Mouse (Mus musculus) c-Kit-positive CD71-positive TER-119-negative erythroid progenitor cells, embryonic 14.5 days (primary cell): ENCODE results near the gene Cmya5.
"Not testable (repeated sequence)": the region's sequence is repeated elsewhere in the genome, so short reads cannot be mapped to it uniquely, and the experiment has no call there.

ENCODE experiments used
- DNase-seq: peaks from one replicate; pipeline ENCODE4 v3.0.0-alpha.2; 2013; ENCODE audit warnings: low read depth

Cmya5 gene

DNA sequence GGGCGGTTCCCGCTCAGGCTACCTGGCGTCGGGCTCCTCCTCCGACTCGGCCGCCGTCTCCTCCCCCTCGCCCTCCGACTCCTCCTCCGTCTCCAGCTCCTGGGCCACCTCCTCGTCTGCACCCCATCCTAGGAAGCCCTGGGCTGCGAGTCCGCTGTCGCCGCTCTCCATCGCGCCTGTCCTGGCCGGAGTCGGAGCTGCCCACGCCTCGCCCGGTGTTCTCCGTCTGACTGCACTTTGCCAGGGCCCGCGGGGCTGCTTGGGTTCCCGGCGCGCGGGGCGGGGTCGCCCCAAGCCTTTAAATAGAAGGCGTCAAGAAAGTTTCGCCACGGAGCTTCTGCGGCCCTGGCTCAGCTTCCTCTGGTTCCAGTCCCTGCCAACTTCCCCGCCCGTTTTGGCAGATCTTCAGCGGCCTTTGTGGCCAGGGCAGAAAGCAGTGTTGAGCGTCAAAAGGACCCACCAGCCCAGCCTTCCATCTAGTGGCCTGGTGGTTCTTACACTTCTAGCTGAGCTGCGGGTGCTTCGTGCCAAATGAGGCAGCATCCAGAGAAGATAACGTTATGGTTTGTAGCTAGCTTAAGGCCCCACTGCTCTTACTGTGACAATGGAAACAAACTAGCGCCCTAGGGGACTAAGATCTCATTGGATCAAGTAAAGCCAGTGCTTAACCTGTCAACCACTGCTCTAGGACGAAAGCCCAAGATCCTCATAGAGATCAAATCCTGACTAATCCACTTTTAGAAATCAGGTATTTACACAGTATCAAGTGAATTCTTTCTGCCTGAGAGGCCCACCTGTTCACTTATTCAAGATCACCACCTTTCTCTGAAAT lies at the start of gene Cmya5:
Gene Cmya5, minus strand, starts transcription at position 389 of the 832 bp plus-strand sequence.
- no peak for DNase-seq

DNA sequence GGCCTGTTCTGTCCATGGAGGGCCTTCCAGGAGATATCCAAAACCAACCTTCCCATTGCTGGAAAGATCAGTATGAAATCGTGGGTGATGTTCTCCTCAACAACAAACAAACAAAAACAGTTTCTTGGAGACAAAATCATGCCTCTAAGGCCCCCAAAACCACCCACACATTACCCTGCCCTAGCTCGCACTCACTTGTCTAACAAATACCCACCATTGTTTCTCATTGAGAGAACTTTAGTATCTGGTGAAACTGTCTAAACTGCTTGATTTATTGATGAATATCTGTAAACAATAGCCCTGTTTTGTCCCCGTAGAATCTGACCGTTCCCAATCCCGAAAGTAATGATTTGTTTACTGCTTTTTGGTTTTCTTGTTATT lies 48.1 kb upstream of the Cmya5 start:
- no peak for DNase-seq

DNA sequence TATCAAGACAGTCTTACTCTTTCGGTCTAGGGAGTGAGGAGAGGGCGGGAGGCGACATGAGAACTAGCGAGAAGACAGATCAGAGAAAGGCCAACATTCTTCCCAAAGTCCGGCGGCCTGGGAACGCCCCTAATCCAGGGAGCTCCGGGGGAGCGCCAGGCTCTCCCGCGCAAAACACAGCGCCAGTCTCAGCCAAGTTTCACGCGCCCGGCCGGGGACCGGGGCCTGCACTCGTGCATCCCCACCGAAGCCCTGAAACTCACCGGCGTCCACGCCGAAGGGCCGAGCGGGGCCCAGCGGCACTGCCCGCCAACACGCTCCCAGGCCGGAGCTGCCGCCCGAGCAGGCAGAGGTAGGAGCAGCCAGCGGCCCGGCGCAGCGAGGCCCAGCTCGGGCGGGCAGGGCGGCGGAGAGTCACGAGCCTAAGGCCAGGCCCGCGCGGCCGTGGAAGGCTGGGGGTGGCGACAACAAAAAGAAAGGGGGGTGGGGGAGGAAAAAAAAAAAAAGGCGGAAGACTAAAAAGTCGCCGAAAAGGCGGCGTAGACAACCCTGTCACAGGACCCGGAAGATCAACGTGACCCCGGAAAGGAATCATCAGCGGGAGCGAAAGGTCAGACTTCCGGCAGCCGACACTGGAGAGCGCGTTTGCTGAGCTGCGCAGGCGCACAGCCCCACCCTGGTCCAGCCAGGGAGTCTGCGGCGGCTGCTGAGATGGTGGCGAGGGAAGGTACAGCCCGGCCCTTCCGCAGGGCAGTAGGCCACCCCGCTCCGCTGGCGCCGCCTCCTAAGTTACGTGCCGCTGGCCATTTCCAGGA lies 47.5 kb upstream of the Cmya5 start, which contains the start of gene Tent2:
Gene Tent2, minus strand, starts transcription at position 555 of the 815 bp plus-strand sequence.
- peak; percentile 92 for DNase-seq

DNA sequence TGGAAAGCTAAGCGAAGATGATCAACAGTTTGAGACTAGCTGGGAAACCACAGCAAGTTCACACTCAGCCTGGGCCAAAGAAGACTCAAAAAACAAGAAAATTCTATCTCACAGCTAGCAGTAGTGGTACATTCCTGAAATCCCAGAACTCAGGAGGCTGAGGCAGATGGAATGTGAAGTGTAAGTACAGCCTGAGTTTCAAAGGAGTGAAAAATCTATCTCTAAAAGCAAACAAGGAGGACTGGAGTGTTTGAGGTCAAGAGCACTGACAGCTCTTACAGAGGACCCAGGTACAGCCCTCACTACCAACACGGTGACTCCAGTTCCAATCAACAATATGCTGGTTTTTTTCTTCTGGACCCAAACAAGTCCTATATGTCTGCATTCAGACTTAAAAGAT lies 44.9 kb upstream of the Cmya5 start:
- no peak for DNase-seq

DNA sequence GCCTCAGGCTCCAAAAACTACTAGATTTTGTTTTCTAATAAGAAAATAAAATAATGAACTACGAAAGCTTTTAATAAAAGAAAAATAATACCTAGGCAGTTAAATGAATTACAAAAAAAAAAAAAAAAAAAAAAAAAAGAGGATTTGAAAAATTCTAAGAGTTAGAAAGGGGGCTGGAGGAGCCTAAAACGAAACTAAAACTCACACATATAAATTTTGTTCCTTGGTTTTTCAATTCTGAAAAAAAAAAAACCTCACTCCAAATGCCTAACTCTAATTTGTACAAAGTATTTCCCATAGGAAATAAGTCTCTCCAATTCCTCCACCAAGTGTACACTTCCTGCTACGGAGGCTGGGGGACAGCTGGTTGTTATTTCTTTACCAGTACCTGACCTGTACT lies 44.2 kb upstream of the Cmya5 start:
- no peak for DNase-seq

DNA sequence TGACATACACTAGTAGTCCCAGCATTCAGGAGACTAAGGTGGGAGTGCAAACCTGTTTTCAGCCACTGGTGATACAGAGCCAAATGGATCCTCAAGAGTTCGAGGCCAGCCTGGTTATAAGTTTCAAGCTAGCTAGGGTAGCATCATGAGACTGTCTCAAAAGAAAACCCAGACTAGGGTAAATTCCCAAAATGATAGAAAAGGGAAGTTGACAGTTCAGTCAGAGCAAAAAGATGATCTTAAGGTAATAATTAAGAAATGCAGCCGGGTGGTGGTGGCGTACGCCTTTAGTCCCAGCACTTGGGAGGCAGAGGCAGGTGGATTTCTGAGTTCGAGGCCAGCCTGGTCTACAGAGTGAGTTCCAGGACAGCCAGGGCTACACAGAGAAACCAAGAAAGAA lies 43.3 kb upstream of the Cmya5 start:
- DNase-seq = not testable (repeated sequence)

DNA sequence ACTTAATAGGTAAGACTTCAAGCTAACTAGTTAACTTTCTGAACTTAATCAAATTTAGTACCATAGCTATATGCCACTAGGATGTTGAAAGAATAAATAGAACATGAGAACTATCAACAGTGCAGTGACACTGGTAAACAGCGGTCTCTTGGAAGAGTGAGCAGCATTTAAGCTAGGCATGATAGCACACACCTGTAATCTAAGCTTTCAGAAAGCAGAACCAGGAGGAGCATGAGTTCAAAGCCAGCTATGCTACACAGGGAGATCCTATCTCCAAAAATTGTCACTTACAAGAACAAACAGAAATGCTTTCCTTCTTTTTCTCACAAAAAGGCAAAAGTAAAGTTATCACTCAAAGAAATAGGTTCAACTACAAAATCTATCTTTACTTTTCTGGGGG lies 35.8 kb upstream of the Cmya5 start:
- DNase-seq = no peak

DNA sequence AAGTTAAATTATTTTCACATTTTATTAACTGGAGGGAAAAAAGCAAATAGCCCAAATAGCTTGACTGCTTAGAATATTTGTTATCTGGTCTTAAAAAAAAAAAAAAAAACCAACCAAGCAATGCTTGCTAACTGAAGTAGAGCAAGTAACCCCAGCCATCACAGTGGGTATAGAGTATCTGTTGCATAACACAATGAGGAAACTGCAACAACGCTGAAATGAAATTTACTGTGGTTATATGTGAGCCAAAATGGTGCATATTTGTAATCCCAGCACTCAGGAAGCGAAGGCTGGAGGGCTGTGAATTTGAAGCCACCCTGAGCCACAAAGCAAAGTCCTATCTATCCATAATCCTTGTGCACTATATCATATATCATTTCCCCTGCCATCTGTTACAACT lies 35.0 kb upstream of the Cmya5 start:
- no peak for DNase-seq

DNA sequence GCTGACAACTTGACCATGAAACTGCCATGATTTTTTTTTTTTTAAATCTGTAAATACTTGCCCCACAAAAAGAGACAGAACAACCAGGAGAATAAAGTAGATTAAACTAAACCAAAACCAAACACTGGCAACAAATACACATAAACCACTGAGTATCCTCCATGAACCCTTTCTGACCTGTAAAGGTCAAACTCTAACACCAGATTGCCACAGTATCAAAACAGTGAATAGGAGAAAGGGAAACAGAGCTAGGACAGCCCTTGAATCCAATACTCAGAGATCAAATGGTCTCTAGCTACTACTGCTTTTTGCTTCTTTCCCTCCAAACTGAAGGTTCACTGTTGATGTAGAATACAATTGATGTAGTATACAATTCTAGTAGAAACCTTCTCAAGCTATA lies 33.0 kb upstream of the Cmya5 start:
- DNase-seq = no peak

DNA sequence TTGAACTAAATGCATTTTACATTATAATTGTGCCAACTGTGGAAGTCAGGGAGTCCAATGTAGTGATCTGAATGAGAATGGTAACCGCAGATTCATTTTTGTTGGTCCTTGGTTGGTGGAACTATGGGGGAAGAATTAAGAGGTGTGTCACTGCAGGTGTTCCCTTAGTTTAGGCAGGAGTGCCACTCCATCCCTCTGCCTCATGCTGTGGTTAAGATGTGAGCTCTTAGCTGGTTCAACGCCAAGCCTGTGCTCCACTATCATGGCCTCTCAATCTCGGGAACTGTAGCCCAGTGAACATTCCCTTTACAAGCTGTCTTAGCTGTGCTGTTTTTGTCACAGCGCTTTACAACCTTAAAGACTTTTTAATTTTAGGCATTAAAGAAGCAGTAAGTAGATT lies 18.8 kb upstream of the Cmya5 start:
- DNase-seq = no peak

DNA sequence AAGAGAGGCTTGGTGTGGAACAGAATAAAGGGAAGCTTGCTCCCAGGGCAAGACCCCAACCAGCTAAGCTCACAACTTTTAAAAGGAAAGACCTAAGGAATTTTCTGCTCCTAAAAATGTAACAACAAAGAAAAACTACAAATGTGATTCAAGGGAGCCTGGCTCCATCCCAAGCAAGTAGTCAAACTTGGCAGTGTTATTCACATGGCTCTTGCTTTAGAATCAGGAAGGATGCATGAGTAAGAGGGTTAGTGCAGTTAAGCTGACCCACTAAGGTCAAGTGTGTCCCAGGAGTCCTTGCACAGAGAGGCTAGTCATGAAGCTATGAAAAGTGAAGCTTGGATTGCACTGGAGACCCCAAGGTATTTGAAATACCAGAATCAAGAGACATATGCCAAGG lies 17.9 kb upstream of the Cmya5 start:
- no peak for DNase-seq

DNA sequence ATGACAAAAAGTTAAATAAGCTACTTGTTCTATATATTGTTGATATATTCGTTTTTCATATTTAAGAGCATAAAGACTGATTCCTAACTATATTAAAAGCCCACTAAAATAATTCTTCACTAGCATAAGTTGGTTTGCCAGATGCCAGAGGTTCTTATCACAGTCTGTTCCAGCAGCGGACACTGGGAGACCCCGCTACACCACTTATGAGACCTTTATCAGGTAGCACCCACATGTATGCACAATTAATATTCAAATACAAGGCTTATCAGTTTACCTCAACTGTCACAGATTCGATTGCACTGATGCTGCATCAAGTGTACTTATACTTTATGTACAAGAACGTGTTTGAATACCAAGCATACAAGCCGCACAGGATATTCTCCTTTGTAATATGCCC lies 13.7 kb upstream of the Cmya5 start:
- no peak for DNase-seq

DNA sequence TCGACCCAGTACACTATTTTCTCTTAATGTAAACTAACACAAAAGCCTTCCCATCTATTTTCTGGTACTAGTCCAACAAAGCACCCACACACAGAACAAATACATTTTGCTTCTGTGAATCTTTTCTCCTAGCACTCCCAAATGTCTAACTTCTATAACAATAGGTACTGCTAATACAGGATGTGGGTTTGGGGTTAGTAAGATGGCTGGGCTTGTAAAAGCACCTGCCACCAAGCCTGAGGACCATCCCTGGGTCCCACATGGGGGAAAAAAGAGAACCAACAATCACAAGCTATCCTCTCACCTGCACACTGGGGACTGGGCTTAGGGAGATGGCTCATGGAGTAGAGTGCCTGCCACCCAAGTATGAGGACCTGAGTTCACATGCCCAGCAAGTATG lies 8.8 kb upstream of the Cmya5 start:
- no peak for DNase-seq

DNA sequence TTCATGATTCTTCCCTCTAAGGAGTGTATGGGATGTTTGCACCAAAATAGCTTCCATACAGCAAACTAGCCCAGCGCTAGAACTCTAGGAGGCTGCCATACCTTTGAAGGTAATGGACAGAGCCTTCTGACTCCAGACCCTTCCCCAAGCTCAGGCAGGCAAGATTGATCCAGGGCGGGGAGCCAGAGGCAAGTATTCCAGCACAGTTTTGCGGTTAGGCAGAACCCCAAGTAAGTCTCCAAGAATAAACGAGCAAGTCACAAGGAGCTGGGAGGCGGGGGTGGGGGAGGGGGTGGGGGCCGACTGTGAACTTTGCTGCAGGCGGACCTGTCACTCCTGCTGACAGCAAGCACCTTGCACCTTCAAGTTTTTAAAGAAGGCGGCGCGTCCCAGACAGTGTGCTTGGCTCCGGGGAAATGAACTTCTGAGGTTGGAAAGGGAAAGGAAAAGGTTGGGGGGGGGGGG lies 673 bp downstream of the Cmya5 start:
- no peak for DNase-seq

DNA sequence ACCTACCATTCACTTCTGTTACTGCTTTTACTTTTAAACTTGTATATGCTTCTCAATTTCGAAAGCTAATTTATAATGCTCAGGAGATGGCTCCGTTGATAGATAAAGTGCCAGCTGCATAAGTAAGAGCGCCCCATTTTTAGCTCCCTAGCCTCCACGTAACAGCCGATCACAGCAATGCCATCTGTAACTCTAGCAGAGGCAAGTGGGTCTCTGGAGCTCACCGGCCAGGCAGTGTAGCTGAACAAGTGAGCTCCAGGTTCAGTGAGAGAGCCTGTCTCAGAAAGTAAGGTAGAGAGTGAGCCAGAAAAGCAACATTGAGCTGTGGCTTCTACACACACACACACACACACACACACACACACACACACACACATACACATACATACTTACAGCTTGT lies 3.3 kb downstream of the Cmya5 start:
- DNase-seq = no peak

DNA sequence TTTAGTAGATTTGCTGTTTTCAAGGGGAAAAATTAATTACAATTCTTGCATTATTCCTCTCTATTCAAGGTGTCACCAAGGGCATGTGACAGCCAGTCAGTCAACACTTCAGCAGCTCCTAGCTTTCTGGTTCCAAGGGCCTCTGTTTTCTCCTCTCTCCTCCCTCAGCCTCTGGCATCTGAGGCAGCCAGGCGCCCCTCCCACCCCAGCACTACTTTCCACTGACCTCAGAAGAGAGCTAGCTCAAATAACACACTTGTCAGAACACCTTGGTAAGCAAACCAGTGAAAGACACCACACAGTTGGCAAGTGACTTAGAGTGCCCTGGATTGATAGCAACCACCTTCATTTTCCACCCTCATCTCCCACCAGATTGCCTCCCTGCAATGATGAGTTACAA lies 6.5 kb downstream of the Cmya5 start:
- no peak for DNase-seq

DNA sequence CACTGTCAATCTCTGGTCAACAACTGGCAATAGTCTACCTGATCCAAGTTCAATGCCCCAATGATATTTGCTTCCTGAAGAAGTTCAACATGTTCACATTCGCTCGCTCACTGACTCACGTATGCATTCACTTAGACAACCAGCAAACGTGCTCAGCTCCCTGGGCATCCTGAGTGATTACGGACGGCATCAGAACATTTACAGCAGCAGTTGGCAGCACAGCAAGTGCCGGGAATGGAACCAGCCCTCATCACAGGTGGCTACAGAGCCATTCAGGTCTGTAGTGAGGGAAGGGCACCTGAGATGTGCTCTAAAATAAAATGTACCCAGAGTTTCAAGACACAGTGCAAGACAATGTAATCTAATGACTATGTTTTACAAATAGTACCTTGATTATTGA lies 7.4 kb downstream of the Cmya5 start:
- DNase-seq = no peak

DNA sequence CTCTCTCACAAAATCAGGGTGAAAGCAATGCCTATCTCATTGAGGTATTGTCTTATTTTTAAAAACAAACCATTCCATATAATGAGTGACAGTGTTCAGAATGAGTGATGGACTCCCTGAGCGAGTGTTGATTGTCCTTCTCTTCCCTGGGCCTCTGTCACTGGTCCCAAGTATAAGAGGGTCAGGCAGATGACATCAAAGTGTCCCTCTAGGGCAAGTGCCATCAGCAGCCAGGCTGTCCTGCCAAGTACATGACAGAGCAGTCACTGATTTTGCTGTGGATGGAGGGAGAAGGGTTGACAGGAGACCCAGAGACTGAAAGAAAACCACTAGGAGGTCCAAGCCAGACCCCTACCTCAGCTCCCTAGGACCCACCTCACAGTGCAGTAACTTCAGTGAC lies 8.3 kb downstream of the Cmya5 start:
- DNase-seq = no peak

DNA sequence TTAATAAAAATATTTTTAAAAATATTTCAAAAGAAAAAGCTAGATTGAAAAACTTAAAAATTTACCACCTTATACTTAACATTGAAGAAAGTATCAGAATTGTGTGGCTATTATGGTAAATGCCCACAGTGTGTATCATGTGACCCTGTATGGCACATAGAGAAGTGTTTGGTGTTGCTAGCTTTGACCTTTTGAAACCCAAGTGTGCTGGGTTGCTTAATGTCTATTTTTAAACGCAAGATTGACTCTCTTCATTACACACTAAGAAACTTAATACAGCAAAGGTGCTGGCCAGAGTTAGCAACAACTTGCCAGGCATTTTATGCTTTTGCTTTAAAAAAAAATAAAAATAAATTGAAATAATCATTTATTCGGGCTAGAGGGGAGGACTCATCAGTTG lies 9.0 kb downstream of the Cmya5 start:
- no peak for DNase-seq

DNA sequence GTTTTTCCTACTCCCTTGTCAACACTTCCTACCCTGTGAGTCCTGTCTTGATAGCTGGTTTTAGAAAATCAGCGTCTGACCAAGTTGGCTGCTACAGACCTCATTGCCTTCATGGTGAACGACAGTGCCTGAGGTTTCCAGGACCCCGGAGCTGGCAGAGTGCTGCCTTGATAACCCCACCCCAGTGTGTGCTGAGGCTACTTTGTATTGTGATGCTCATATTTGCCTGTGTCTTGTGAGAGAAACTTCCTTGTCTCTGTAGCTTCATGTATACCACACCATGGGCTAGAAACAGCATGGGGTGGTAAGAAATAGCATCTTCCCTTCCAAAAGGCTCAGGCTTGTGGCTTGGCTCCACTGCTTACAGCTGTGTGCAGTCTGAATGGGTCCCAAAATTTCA lies 13.8 kb downstream of the Cmya5 start:
- DNase-seq = no peak

DNA sequence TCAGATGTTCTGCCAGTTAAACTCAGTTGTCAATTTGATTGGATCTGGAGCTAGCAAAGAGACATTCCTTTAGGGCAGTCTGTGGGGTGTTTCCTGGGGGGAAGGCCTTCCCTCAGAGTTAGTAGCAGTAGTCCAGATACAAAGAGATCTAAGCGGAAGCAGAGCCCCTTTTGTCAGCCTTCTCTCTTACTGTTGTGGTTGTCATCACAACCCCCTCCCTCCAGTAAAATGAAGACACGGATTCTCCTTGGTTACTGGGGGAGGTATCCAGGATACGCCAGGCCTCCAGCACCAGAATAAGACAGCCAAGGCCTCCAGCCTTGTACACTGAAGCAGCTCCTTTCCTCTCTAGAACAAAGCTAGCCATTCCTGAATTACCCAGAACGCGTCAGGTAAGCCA lies 15.6 kb downstream of the Cmya5 start:
- DNase-seq = no peak

DNA sequence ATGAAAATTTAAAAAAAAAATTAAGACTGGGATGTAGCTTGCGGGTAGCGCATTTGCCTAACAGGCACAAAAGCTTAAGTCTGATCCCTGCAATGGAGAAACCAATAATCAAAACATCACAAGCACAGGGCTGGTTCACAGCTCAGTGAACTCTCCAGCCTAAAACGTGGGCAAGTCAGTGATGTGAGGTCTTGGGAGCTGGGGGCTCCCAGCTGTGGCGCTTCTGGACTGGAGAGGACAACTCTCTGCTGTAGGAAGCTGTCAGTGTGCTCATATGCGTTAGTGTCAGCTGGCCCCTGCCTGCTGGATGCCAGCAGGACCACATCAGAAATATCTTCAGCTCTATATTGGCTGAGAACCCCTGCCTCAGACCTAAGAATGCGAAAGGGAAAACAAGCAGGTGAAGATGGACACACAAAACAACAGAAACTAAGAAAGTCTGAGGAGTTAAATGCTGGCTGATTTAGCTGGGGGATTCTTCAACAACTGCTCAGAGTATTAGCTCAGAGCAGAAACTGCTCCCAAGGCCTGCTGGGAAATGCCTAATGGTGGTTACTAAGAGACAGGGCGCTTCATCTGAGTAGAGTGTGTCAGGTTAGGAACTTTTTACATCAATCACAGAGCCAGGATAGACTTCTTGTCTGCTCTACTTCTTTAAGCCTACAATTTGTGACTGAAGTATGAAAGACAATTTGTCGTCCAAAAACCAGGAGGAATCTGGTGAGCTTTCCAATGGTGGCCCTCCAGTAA lies 16.2 kb downstream of the Cmya5 start:
- no peak for DNase-seq

DNA sequence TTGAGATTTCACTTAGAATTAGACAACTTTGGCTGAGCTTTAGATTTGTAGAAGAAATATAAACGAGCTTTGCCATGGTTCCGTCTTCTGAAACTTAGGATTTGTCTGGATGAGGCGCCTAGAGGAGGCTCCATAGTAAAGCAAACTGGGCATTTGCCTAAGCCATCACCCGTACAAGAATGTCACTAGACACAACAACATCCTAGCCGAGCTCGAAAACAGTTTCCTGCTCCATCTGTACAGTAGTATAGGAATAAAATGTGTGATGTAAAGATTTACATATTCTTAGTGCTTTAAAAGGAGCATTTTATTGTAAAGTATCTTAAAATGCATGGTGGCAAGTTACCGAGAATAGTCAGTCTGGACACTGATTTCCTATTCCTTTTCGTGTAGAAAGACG lies 22.2 kb downstream of the Cmya5 start:
- no peak for DNase-seq
